Mouse (Mus musculus) bone marrow macrophage, adult 2 months (primary cell): ENCODE measurements around the gene Olfr285. TPM values are rescaled to one million over a fixed set of nuclear protein-coding genes. Genes with fewer than 3 reads are reported as not detected.

Source experiments
- H3K27ac ChIP-seq: 2 replicates; pipeline ENCODE4 v1.5.1; 2012; ENCODE audit warnings: low read depth, low read length; ENCODE audit not compliant: insufficient read depth
- H3K4me1 ChIP-seq: 2 replicates; pipeline ENCODE4 v1.6.1; 2012; ENCODE audit warnings: low read length; ENCODE audit not compliant: control insufficient read depth, insufficient read depth
- H3K4me3 ChIP-seq: 2 replicates; pipeline ENCODE4 v1.5.1; 2012; ENCODE audit warnings: mild to moderate bottlenecking, low read length, moderate library complexity; ENCODE audit not compliant: insufficient read depth
- CTCF ChIP-seq: IDR thresholded peaks from 2 replicates; pipeline ENCODE4 v1.5.1; 2012; ENCODE audit warnings: low read depth, mild to moderate bottlenecking, low read length, moderate library complexity
- POLR2A ChIP-seq: IDR thresholded peaks from 2 replicates; pipeline ENCODE4 v1.6.1; 2012; ENCODE audit warnings: mild to moderate bottlenecking, low read depth, low read length, borderline replicate concordance
- polyA plus RNA-seq: library from polyadenylated mRNA; stranded (reverse); fragments of >200 nt; gene quantifications from 2 replicates; pipeline ENCODE4 v1.2.4, GENCODE M21; 2012; ENCODE audit not compliant: missing spikeins, insufficient read depth, insufficient read length

The Olfr285 gene
- not detected in 2 replicates for polyA plus RNA-seq

DNA sequence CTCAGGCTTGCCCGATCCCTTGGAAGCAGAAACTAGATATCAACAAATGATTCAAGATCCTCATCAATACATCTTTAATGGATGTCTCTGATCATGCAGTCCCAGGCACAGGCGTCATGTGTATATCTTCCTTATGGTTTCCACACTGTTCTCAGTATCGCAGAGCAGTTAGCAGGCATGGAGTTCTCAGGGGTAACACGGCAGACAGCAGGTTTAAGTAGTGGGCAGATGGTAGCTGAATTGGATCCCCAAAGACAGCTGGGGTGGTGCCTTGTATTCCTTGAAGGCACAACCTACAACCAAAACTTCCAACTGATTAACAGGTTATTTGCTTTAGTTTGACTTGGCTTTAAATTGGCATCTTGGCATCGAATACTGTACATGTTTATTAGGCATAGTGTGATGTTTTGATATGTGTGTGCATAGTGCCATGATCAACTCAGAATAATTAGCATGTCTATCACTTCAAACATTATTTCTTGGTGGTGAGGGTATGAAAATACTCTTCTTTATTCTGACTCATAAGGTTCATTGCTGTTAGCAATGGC is at the start of gene Olfr285:
Olfr285 (minus strand) TSS at position 177 of the 548 bp plus-strand sequence.
- no peak within 1 kb of the TSS for H3K4me3 ChIP-seq
- TF ChIP-seq CTCF (no peak), POLR2A (no peak)
- no peak within 1 kb of the TSS for H3K27ac ChIP-seq
- H3K4me1 ChIP-seq: no peaks in the 10 kb centered on the region

DNA sequence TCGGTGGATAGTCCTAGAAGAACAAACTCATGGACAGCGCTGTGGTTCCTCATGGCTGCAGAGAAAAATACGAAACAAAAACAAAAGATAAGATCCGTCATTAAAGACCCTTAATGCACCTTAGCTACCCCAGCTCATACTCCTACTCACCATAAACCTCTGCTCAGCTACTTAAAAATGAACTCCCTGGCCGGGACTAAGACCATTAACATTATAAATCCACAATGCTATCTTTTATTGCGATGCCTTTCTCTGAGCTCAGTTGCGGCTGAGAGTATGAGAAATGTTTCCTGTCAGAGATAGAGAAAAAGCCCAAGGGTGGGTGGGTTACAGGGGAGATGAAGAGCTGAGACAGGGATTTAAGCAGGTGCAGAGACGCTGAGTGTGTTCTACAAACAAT is 23.7 kb upstream of the Olfr285 start, which contains the start of gene Olfr284:
Olfr284 (minus strand) TSS at position 101 of the 400 bp plus-strand sequence.
- Histone ChIP-seq H3K4me3 (no peak within 1 kb of the TSS), H3K4me1 (no peaks in the 10 kb centered on the region), H3K27ac (no peak within 1 kb of the TSS)
- TF ChIP-seq POLR2A (no peak), CTCF (no peak)

GRCm38 (mm10) chr15:98315703-98316102 is 1.4 kb downstream of the Olfr285 start:
- H3K4me1 ChIP-seq: no peaks in the 10 kb centered on the region

GRCm38 (mm10) chr15:98295628-98296551 is 21.3 kb downstream of the Olfr285 start, which contains the start of gene Zfp641:
TSS of gene Zfp641 (minus strand) at chr15:98296161.
- Histone ChIP-seq H3K4me3 (peak within 1 kb of the TSS; percentile 25; the same call in 1 of the 2 replicates), H3K27ac (no peak within 1 kb of the TSS), H3K4me1 (no peaks in the 10 kb centered on the region)
- TF ChIP-seq CTCF (no peak), POLR2A (no peak)

More at GRCm38 (mm10) chr15:98315703-98316102, 1.4 kb downstream of the Olfr285 start:
- Histone ChIP-seq H3K27ac (no peak overlapping the region), H3K4me3 (no peak overlapping the region)
- TF ChIP-seq POLR2A: no peak
- TF ChIP-seq CTCF: no peak

DNA sequence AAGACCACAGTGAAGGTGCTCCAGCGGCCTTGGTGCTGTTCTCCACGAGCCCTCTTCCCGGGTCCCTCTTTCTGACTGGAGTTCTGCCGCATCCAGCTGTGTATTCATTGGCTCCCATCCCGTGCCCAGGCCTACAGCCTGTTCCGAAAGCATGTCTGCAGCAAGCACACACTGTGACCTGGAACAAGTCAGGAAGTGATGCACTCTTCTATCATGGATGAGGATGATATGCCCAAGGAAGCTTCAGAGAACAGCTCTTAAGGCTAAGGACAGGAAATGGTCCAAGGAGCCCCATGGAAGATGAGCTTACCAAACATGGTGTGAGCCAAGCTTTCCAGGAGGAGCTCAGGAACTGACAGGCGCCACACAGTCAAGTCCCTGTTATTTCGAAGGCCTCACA is 23.5 kb downstream of the Olfr285 start:
- no peak for TF ChIP-seq CTCF
- no peak for TF ChIP-seq POLR2A
- H3K4me3 ChIP-seq: no peak overlapping the region
- H3K4me1 ChIP-seq: no peaks in the 10 kb centered on the region
- no peak overlapping the region for H3K27ac ChIP-seq

DNA sequence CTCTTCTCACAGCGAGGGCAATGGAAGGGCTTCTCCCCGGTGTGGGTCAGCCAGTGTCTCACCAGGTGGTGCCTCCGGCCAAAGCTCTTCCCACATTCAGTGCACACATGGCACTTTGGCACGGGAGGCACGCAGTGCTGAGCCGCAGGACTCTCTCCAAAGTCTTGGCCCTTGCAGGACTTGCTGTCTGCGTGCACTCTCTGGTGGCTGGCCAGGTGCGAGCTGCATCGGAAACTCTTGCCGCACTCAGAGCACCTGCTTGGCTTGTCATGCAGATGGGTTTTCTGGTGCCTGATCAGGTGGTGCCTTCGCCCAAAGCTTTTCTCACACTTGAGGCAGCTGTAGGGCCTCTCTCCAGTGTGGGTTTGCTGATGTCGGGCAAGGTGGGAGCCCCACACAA is 28.6 kb downstream of the Olfr285 start:
- TF ChIP-seq CTCF (no peak), POLR2A (no peak)
- no peak overlapping the region for H3K4me3 ChIP-seq
- no peak overlapping the region for H3K27ac ChIP-seq

DNA sequence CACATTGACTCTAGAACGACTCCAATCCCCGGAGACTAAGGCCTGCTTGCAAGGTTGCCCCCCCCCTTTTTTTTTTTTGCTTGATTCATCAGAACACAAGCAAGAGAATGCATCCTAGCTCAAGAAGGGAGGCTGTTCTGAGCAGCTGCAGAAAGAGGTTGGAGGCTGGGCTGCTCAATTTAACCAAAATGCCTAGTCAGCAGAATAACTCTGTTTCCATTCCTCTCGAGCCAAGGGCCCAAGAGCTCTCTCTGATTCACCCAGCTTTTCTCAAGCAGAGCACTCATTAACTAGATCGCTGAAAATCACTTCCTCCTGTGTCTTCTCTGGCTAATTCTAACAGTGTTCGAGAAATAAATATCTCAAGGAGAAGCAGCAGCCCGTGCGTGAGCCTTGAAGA is 30.7 kb downstream of the Olfr285 start:
- no peak overlapping the region for H3K27ac ChIP-seq
- TF ChIP-seq POLR2A (no peak), CTCF (no peak)
- no peak overlapping the region for H3K4me3 ChIP-seq
- no peaks in the 10 kb centered on the region for H3K4me1 ChIP-seq

More for the DNA sequence above, 28.6 kb downstream of the Olfr285 start:
- no peaks in the 10 kb centered on the region for H3K4me1 ChIP-seq

Other genes with a start within 250 kb of the Olfr285 start
- gene Pfkm, start 224.8 kb downstream of the Olfr285 start, polyA plus RNA-seq: 11.0 and 13.1 TPM in 2 replicates
- gene Senp1, start 223.6 kb downstream of the Olfr285 start, polyA plus RNA-seq: 16.7 and 18.7 TPM in 2 replicates
- gene Asb8, start 151.7 kb downstream of the Olfr285 start, polyA plus RNA-seq: 28.2 and 33.5 TPM in 2 replicates
- gene Ccdc184, start 150.2 kb downstream of the Olfr285 start, polyA plus RNA-seq: not detected in 2 replicates
- gene Olfr288, start 121.8 kb downstream of the Olfr285 start, polyA plus RNA-seq: not detected in 2 replicates
- gene Gm44579, start 96.4 kb downstream of the Olfr285 start, polyA plus RNA-seq: not detected in 2 replicates
- gene Olfr287, start 96.3 kb downstream of the Olfr285 start, polyA plus RNA-seq: not detected in 2 replicates
- gene Olfr286, start 82.9 kb downstream of the Olfr285 start, polyA plus RNA-seq: not detected in 2 replicates
- not detected in 2 replicates for gene H1fnt, start 60.1 kb downstream of the Olfr285 start, polyA plus RNA-seq
- gene Zfp641, start 21.2 kb downstream of the Olfr285 start, polyA plus RNA-seq: not detected in 2 replicates
- not detected in 2 replicates for gene Olfr284, start 23.6 kb upstream of the Olfr285 start, polyA plus RNA-seq
- not detected in 2 replicates for gene Olfr283, start 63.6 kb upstream of the Olfr285 start, polyA plus RNA-seq
- gene Olfr282, start 113.9 kb upstream of the Olfr285 start, polyA plus RNA-seq: not detected in 2 replicates
- not detected in 2 replicates for gene Olfr281, start 135.2 kb upstream of the Olfr285 start, polyA plus RNA-seq
- gene OR5BS1P, start 152.5 kb upstream of the Olfr285 start, polyA plus RNA-seq: not detected in 2 replicates
- gene Lalba, start 165.4 kb upstream of the Olfr285 start, polyA plus RNA-seq: not detected in 2 replicates
- not detected in 2 replicates for gene Olfr279, start 175.0 kb upstream of the Olfr285 start, polyA plus RNA-seq
- 56.6 and 62.4 TPM in 2 replicates for gene Kansl2, start 216.9 kb upstream of the Olfr285 start, polyA plus RNA-seq